Mouse (Mus musculus) liver, embryonic 14.5 days (tissue): Measurements from ENCODE around the gene Rdh12.

ENCODE experiments used
- CTCF ChIP-seq: IDR thresholded peaks from 2 replicates; pipeline ENCODE4 v1.5.1; 2016; ENCODE audit warnings: antibody characterized with exemption, low read depth, control low read depth
- EP300 ChIP-seq: IDR thresholded peaks from 2 replicates; pipeline ENCODE4 v1.6.1; 2016; ENCODE audit warnings: antibody characterized with exemption, low read depth

DNA sequence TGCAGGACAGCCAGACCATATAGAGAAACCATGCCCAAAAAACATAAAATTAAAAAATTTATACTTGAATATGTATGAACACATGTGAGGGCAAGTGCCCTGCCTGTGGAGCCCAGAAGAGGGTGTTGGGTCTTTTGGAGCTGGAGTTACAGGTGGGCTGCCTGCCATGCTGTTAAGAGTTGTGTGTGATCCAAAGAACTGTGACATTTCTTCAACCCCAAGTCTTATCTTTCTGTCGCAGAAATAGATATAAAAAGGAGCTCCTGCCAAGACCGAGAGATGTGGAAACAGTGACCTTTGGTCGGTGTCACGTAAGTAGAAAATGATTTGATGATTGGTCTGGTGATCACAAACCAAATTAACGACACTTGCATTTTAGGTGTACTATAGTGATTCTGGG, 35.0 kb upstream of the Rdh12 start:
- TF ChIP-seq CTCF (no peak), EP300 (peak; percentile 55; the same call in 1 of the 2 replicates)
